Mouse (Mus musculus): ENCODE data around the gene Gpx7.

Gene Gpx7

GRCm38 (mm10) chr4:108388741-108389140 is 18.0 kb downstream of the Gpx7 start:
- WGBS, result 87% methylated on average over 3 of the region's 3 CpGs

DNA sequence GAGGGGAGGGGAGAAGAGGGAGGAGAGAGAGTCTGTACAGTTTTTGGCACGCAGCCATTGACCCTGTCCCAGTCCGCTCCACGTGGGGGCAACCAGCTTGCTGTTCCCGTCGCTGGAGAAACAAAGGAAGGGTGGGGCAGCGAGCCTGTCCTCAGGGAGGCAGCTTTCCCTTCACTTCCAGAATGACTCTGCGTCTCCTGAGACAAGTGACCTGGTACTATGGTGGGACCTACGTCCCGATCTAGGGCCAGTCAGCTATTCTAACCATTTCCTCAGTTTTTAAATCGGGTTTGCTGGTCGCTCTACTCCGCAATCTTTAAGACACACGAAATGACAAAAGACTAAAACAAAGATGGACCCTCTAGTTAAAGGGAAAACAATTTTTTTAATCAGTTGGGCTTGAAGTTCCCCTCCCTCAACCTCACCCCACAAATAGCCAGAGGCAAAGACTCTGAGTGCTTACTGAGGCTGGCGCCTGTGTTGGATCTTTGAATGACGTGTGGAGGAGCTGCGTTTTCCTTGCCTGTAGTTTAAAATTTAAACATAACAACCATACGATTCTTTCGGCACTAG is 19.0 kb downstream of the Gpx7 start:
- 4% methylated on average over 18 of the region's 18 CpGs for WGBS

- 45% methylated on average over 4 of the region's 4 CpGs for WGBS
These were observed 19.7 kb downstream of the Gpx7 start for GRCm38 (mm10) chr4:108387106-108387505.

DNA sequence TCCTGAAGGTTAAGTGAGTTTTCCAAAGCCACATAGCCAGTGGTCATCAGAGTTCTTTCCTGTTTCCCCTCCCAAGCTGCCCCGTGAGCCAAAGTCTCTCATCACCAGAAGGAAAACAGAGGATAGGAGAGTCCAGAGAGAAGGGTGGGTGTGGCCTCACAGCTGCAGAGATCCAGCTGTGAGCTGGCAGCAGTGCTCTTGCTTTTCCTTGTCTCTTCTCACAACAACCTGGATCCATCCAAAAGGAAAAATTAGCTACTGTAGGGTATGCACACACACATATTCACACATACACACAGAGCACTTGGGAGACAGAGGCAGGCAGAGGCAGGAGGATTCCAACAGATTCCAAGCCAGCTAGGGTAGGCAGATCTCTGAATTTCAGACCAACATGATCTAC is 20.7 kb downstream of the Gpx7 start:
- 69% methylated on average over 1 of the region's 1 CpGs for WGBS

- 5% methylated on average over 54 of the region's 55 CpGs for WGBS
These were observed 23.5 kb downstream of the Gpx7 start, which contains the start of gene Shisal2a for GRCm38 (mm10) chr4:108383183-108383714. Shisal2a (minus strand) TSS chr4:108383349.

GRCm38 (mm10) chr4:108380146-108380545 is 26.6 kb downstream of the Gpx7 start:
- WGBS, result 22% methylated on average over 1 of the region's 1 CpGs

DNA sequence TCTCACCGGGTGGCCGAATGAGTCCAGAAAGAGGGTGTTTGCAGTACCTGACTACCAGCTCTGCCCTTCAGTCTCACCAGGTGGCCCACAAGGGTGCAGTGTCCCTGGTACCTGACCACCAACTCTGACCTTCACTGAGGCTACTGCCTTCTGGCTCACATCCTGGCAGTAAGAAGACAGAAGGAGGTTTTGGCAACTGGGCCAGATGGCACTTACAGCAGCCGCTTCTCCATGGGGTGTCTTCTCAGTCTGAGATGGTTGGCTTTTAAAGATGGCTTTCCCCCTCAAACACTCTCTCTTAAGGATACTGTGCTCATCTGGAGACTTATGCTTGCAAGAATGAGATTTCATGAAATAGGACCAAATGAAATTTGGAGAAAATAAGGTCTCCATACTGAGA is 27.3 kb downstream of the Gpx7 start:
- 81% methylated on average over 3 of the region's 3 CpGs for WGBS

GRCm38 (mm10) chr4:108372166-108372565 is 34.6 kb downstream of the Gpx7 start:
- 88% methylated on average over 3 of the region's 3 CpGs for WGBS

- 76% methylated on average over 3 of the region's 3 CpGs for WGBS
These were observed 35.3 kb downstream of the Gpx7 start for GRCm38 (mm10) chr4:108371421-108371820.

GRCm38 (mm10) chr4:108370409-108370808 is 36.4 kb downstream of the Gpx7 start:
- WGBS, result 68% methylated on average over 4 of the region's 4 CpGs

DNA sequence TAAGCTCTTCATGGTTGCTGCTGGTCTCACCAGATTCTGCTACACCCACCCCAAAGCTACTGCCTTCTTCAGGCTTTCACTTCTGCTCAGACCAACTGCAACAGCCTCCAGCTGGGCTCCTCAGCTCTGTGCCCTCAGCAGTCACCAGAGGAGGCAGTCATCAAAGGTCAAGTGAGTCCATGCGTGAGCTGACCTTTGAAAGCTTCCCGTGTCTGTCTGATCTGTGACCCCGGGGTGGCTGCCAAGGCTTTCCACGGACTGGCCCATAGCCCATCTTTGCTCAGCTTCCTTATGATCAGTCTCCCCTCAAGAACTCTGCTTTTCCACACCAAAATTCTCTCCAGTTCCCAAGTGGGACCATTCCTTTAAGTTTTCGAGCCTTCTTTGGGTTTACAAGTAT is 37.5 kb downstream of the Gpx7 start:
- 58% methylated on average over 5 of the region's 5 CpGs for WGBS

DNA sequence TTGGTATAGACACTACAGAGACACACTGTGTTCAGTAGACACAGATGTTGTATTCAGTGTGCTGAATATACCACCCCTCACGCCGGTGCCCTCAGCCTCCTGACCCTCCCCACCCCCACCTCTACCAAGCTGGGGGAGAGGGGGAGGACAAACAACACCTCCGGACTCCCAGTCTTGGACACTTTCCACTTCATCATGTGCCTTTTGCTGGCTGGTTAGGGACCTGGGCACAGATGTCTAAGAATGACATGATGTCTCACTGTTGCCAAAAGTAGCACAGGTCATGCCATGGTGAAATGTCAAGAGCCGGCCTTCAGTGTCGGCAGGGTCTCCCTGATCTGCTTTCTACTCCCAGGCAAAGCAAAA is 42.7 kb downstream of the Gpx7 start:
- 46% methylated on average over 5 of the region's 5 CpGs for WGBS

- WGBS, result 75% methylated on average over 7 of the region's 7 CpGs
These were observed 43.2 kb downstream of the Gpx7 start for GRCm38 (mm10) chr4:108363355-108364110.

DNA sequence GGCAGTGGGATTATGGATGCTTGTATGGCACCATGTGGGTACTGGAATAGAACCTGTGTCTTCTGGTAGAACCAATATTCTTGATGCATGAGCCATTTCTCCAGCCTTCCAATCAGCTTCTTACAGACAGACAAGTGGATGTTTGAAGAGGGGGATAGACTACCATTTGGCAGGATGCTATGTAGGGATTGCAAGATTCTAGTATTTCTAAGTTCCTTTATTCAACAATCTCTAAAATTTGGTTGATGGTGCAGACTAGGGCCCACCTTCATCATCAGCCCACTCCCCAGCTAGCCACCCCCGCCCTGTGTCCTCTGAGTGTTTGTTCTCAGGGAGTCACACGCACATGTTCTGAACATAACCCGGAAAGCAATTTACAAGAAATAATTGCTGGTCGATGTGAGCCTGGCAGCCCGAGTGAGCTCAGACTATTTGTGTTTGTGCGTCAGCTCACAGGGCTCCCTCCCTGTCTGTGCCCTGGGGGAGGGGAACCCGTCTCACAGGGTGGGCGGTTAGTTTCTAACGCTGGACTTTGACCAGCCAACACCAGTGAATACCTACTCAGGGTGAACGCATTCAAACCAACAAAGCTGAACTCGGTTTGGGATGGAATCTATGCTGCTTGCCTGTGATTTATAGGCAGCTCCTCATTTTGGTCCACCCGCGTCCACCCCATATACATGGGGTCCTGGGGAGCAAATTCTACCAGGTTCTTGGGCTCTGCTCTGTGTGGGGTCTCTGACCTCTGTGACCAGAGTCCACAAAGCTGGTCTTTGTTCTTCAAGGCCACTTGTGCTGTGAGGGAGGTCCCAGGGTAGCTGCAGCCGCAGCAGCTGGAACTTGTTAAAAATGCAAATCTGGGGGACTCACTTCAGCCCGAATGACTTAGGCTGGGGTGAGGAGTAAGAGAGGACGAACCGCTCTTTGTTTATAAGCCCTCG is 44.2 kb downstream of the Gpx7 start:
- WGBS, result 42% methylated on average over 18 of the region's 18 CpGs

DNA sequence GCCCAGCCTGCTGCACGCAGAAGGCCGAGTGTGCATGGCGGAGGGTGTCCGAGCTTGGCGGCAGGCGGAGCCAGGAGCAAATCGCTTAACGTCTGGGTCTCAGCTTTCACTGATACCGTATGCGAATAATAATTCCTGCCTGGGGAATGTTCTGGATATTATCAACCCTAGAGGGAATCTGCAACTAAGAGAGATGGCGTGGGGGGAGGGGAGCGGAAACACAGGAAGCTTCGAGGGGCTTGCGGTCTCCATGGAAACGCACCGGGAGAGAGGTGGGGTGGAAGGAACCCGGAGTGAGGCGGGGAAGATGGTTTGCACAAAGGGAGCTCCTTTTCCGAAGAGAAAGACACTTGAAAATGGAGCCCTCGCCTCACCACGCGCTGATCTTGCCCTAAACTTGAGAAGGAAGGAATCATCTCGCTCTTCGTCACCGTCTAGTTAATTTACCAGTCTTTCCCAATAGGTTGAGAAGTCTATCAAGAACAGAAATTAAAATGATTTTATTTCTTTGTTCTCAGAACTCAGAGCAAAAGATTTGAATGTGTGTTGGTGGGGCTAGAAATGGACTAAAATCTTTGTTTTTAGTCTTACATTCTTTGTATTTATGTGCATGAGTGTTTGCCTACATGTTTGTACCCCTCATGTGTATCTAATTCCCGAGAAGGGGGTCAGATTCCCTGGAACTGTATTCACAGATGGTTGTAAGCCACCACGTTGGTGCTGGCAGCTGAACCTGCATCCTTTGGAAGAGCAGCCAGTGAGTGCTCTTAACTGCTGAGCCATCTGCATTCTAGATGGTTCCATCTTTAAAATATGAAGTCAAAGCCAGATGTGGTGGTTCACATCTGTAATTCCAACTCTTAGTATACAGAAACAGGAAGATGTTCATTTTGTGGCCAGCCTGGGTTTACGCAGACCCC is 46.4 kb downstream of the Gpx7 start:
- 19% methylated on average over 28 of the region's 28 CpGs for WGBS

DNA sequence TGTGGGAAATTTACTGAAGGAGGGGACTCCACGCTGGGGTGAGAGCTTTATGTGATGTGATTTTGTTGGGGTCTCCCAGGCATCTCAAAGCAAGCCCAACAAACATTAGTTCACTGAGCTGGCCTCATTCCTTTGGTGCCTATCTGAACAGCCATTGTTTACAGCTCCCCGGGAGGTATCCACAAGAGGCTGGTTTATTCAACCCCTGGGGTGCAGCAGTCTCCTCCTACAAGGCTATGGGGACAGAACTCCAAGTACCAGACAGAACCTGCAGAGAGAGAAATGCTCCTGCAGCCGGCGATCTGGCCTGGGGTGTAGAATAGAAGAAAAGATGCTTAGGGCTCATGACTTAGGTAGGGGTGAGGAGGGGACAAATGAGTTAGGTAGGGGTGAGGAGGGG is 48.3 kb downstream of the Gpx7 start:
- 62% methylated on average over 4 of the region's 4 CpGs for WGBS

GRCm38 (mm10) chr4:108357458-108357857 is 49.3 kb downstream of the Gpx7 start:
- 95% methylated on average over 8 of the region's 8 CpGs for WGBS

- 32% methylated on average over 8 of the region's 8 CpGs for WGBS
These were observed 55.9 kb downstream of the Gpx7 start for GRCm38 (mm10) chr4:108350819-108351218.

Data from cerebral cortex, adult 2 months (tissue).